Mouse (Mus musculus) adrenal gland, adult 18-20 months (tissue): ENCODE measurements around the gene Ifnar1. TPM values are rescaled to one million over a fixed set of nuclear protein-coding genes. Genes with fewer than 3 reads are reported as not detected.

Experiments used
- microRNA-seq, 2 experiments: library from miRNA; unstranded; fragments of <30 nt; microRNA quantifications; one replicate each; pipeline ENCODE4 v1.2.0; 2021; ENCODE audit warnings: borderline number of aligned reads in 2 of 2
- total RNA-seq, 2 experiments: library from RNA; stranded (reverse); gene quantifications; 1 replicate in 1 of 2; 2 replicates in 1 of 2; pipeline ENCODE4 v1.2.3; 2021

The Ifnar1 gene
- total RNA-seq, 2 experiments from 2014 or later = 53.5 to 55.4 TPM

Small RNA genes within 50 kb of the gene (microRNA-seq; reads per million reads assigned to microRNA genes)
- gene Mir6367 = 0 reads per million in 2 experiments

Other genes starting within 250 kb of the Ifnar1 start
- under 1 TPM; 0.50 to 0.80 TPM for gene Olig1, start 215.5 kb upstream of the Ifnar1 start, total RNA-seq
- 100 to 1,000 TPM in 1 of 2 experiments, 10 to 100 TPM in 1; 99.5 to 102 TPM for gene Ifnar2, start 112.5 kb upstream of the Ifnar1 start, total RNA-seq
- not detected for gene Gm21970, start 93.5 kb upstream of the Ifnar1 start, total RNA-seq
- gene Il10rb, start 79.1 kb upstream of the Ifnar1 start, total RNA-seq = 100 to 1,000 TPM; 176 to 268 TPM
- gene Ifngr2, start 61.8 kb downstream of the Ifnar1 start, total RNA-seq = 10 to 100 TPM; 20.2 to 27.6 TPM
- 10 to 100 TPM; 60.2 to 73.8 TPM for gene Tmem50b, start 112.6 kb downstream of the Ifnar1 start, total RNA-seq
- gene Dnajc28, start 133.8 kb downstream of the Ifnar1 start, total RNA-seq = 10 to 100 TPM; 10.4 to 10.8 TPM
- 100 to 1,000 TPM in 1 of 2 experiments, 10 to 100 TPM in 1; 86.9 to 108 TPM for gene Gart, start 161.7 kb downstream of the Ifnar1 start, total RNA-seq
- 100 to 1,000 TPM; 215 to 253 TPM for gene Son, start 162.3 kb downstream of the Ifnar1 start, total RNA-seq
- 1 to 10 TPM; 7.5 to 7.8 TPM for gene Donson, start 203.5 kb downstream of the Ifnar1 start, total RNA-seq
- 10 to 100 TPM; 45.9 TPM for gene Cryzl1, start 243.7 kb downstream of the Ifnar1 start, total RNA-seq
- 10 to 100 TPM; 36.5 to 49.3 TPM for gene Itsn1, start 244.0 kb downstream of the Ifnar1 start, total RNA-seq